Mouse (Mus musculus) kidney, embryonic 15.5 days (tissue): ENCODE measurements at regions not wholly inside any gene's neighbourhood (a gene's known extent, or its start where the extent isn't known, plus 50 kb on each side); places are given as distances from the start of the nearest gene placed in this dataset.

ENCODE experiments used
- ATAC-seq: fragments of 200-750 bp; cut with Nextera tagmentation; replicated peaks from 2 replicates; pipeline ENCODE4 v1.8.0; 2017; ENCODE audit warnings: moderate TSS enrichment; ENCODE audit not compliant: low FRiP score
- H3K27ac ChIP-seq: fragments of 300-500 bp; sonication (generic); 2 replicates; pipeline ENCODE4 v1.5.1; 2015; ENCODE audit warnings: mild to moderate bottlenecking, inconsistent platforms
- H3K27me3 ChIP-seq: fragments of 300-500 bp; sonication (generic); 2 replicates; pipeline ENCODE4 v1.6.1; 2015; ENCODE audit warnings: inconsistent platforms
- H3K36me3 ChIP-seq: fragments of 300-500 bp; sonication (generic); 2 replicates; pipeline ENCODE4 v1.6.1; 2015; ENCODE audit warnings: inconsistent platforms
- H3K4me1 ChIP-seq: fragments of 300-500 bp; sonication (generic); 2 replicates; pipeline ENCODE4 v1.6.1; 2015; ENCODE audit warnings: inconsistent platforms
- H3K4me2 ChIP-seq: fragments of 300-500 bp; sonication (generic); 2 replicates; pipeline ENCODE4 v1.6.1; 2015; ENCODE audit warnings: moderate library complexity, mild to moderate bottlenecking, inconsistent platforms
- H3K4me3 ChIP-seq: fragments of 300-500 bp; sonication (generic); replicated peaks from 2 replicates; pipeline ENCODE4 v1.5.1; 2015; ENCODE audit warnings: mild to moderate bottlenecking, inconsistent platforms
- H3K9ac ChIP-seq: fragments of 300-500 bp; sonication (generic); 2 replicates; pipeline ENCODE4 v1.6.1; 2015; ENCODE audit warnings: mild to moderate bottlenecking, inconsistent platforms
- H3K9me3 ChIP-seq: fragments of 300-500 bp; sonication (generic); replicated peaks from 2 replicates; pipeline ENCODE4 v1.6.1; 2016; ENCODE audit warnings: inconsistent platforms
- WGBS: fragments of 180-500 bp; shearing (Covaris S2); methylation state at CpG from one replicate; pipeline ENCODE4 v1.1.7; 2015; ENCODE audit warnings: mixed read lengths; 5-methylcytosine and 5-hydroxymethylcytosine counted together

DNA sequence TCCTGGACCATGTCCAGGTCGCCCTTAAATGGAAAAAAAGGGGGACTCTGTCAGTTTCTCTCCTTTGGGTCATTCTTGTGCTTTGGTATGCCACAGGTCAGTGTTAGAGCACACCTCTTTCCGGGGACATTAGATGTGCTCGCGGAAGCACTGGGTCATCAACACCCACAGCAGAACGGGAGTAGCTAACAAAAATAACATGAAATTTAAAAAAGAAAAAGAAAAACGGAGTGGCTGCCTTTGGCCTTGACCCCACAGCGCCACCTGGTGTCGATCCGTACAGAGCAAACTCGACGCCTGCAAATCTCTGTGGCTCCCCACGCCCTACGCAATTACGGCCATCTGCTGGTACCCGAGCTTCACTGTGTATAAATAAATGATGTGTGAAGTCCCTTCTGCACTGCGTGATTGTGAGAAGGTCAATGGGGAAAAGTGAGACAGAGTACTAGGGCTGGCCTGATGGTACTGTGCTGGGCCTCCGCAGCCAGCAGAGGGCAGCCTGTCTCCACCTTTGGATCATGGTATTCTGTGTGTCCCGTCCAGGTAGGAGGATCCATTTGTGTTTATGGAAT is 99.0 kb upstream of the Slc7a12 start:
- Histone ChIP-seq H3K27me3 (no peaks in the 10 kb centered on the region), H3K9ac (0 out of 2 replicates have a peak overlapping the region, but pooled peaks have one; percentile 19), H3K4me2 (peak overlapping the region; percentile 55), H3K9me3 (no peaks in the 10 kb centered on the region), H3K27ac (no peak overlapping the region), H3K4me1 (0 out of 2 replicates have a peak, but pooled peaks cover 2% of the 10 kb centered on the region), H3K36me3 (no peaks in the 10 kb centered on the region), H3K4me3 (peak overlapping the region; percentile 32)
- WGBS: 10% methylated on average over 18 of the region's 18 CpGs
- peak; percentile 96 for ATAC-seq

DNA sequence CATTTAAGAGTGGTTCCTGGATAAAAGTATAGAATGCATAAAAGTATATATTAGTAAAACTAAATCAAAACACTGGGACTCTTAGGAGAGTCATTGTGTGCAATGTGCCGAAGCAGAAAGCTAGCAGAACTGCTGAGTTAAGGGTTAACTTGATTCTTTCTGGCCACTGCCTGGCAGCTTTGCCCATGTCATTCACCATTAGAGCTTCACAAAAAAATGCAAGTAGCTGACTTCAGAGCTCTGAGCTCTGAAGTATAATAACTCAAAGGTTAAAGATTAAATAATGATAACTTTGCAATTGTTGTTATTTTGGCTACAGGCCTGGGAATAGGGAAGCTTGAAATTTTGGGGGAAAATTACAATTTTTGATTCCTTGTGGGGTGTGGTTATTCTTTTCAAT is 89.8 kb upstream of the Slc7a12 start:
- 70% methylated on average over 1 of the region's 1 CpGs for WGBS
- Histone ChIP-seq H3K36me3 (no peaks in the 10 kb centered on the region), H3K4me2 (no peak overlapping the region), H3K9me3 (no peaks in the 10 kb centered on the region), H3K4me1 (no peaks in the 10 kb centered on the region), H3K27ac (no peak overlapping the region), H3K9ac (no peak overlapping the region), H3K4me3 (no peak overlapping the region), H3K27me3 (no peaks in the 10 kb centered on the region)
- ATAC-seq: no peak

DNA sequence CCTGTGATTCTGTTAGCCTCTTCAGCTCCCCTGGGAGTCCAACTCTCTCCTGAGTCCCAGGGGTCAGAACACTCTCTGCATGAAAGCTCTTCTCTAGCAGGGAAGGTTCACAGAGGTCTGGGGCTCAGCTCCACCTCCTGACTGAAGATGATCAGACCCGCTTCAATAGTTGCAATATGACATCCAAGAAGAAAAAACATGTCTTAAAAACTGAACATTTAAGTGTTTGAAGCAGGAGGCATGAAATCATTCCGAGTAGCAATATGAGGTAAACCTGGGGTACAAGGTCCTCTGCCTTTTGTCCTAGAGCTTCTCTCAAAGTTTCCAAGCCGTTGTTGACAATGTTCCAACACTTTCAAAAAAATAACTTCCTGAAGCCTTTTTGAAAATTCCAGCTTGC is 81.8 kb upstream of the Slc7a12 start:
- H3K4me1 ChIP-seq: no peaks in the 10 kb centered on the region
- H3K4me2 ChIP-seq: no peak overlapping the region
- H3K4me3 ChIP-seq: no peak overlapping the region
- H3K36me3 ChIP-seq: no peaks in the 10 kb centered on the region
- H3K27me3 ChIP-seq: no peaks in the 10 kb centered on the region
- H3K9ac ChIP-seq: no peak overlapping the region
- 84% methylated on average over 3 of the region's 3 CpGs for WGBS
- H3K9me3 ChIP-seq: no peaks in the 10 kb centered on the region
- H3K27ac ChIP-seq: no peak overlapping the region
- no peak for ATAC-seq

DNA sequence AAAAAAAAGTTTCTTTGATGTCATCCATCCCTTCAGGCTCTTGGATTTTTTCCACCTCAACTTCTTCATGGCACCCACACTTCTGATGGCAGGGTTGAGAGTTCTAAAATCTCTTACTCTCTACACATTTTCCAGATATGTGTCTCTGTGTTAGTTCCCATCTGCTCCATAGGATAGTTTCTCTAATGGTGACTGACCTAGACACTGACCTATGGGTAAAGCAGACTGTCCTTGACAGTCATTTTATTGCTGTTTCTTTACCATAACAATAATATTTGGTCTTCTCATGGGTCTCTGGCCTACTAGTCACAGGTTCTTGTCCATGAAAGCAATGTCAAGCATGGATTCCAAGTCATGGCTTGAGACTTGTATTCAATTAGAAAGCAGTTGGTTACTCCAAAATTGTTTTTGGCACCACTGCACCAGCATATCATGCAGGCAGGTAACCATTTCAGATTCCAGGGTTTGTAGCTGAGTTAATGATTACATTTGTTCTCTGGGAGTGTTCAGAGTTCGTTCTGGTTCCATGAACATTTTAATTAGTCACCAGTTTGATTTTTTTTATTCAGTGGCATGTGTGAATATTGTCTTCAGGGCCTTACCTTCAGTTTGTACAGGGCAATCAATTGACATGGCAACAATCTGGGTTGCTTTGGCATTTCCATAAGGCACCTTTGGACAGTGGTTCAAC is 71.9 kb upstream of the Slc7a12 start:
- no peak overlapping the region for H3K4me3 ChIP-seq
- no peak overlapping the region for H3K4me2 ChIP-seq
- H3K36me3 ChIP-seq: no peaks in the 10 kb centered on the region
- no peaks in the 10 kb centered on the region for H3K4me1 ChIP-seq
- H3K27me3 ChIP-seq: no peaks in the 10 kb centered on the region
- 59% methylated on average over 1 of the region's 1 CpGs for WGBS
- peak; percentile 89 for ATAC-seq
- H3K27ac ChIP-seq: peak overlapping the region; percentile 41
- no peaks in the 10 kb centered on the region for H3K9me3 ChIP-seq
- no peak overlapping the region for H3K9ac ChIP-seq
